Mouse (Mus musculus) heart, adult 2 months (tissue): ENCODE results near the gene Cacna2d4. TPM values are rescaled to one million over a fixed set of nuclear protein-coding genes. Genes with fewer than 3 reads are reported as not detected.

Experiments used
- DNase-seq, 2 experiments: peaks; one replicate each; pipeline ENCODE4 v3.0.0; 2021
- H3K27ac ChIP-seq: fragments of 200-600 bp; 2 replicates; pipeline ENCODE4 v1.8.1; 2022
- H3K27me3 ChIP-seq: fragments of 200-500 bp; 2 replicates; pipeline ENCODE4 v1.6.1; 2012; ENCODE audit warnings: mild to moderate bottlenecking, low read length, inconsistent platforms, mixed read lengths; ENCODE audit not compliant: control insufficient read depth, insufficient read depth
- H3K36me3 ChIP-seq: fragments of 200-500 bp; 2 replicates; pipeline ENCODE4 v1.6.1; 2012; ENCODE audit warnings: low read length, inconsistent platforms; ENCODE audit not compliant: control insufficient read depth, insufficient read depth
- H3K4me1 ChIP-seq: fragments of 200-500 bp; 2 replicates; pipeline ENCODE4 v1.6.1; 2011; ENCODE audit warnings: low read length; ENCODE audit not compliant: control insufficient read depth, insufficient read depth
- H3K4me3 ChIP-seq: fragments of 200-600 bp; 2 replicates; pipeline ENCODE4 v1.8.1; 2022
- H3K79me2 ChIP-seq: fragments of 200-500 bp; replicated peaks from 2 replicates; pipeline ENCODE4 v1.6.1; 2012; ENCODE audit warnings: mild to moderate bottlenecking, inconsistent platforms, low read length, moderate library complexity, mixed read lengths; ENCODE audit not compliant: control insufficient read depth, insufficient read depth
- H3K9ac ChIP-seq: fragments of 200-500 bp; 2 replicates; pipeline ENCODE4 v1.6.1; 2012; ENCODE audit warnings: low read depth, mild to moderate bottlenecking, control low read depth, inconsistent platforms, low read length, mixed read lengths
- CTCF ChIP-seq: fragments of 200-600 bp; IDR thresholded peaks from 2 replicates; pipeline ENCODE4 v1.8.1; 2022; ENCODE audit warnings: antibody characterized with exemption, mild to moderate bottlenecking, moderate library complexity
- EP300 ChIP-seq: fragments of 200-500 bp; IDR thresholded peaks from 2 replicates; pipeline ENCODE4 v1.6.1; 2011; ENCODE audit warnings: low read depth, low read length, control low read depth; ENCODE audit not compliant: insufficient read depth
- POLR2A ChIP-seq: fragments of 200-500 bp; IDR thresholded peaks from 2 replicates; pipeline ENCODE4 v1.6.1; 2011; ENCODE audit warnings: mild to moderate bottlenecking, low read depth, low read length, control low read depth; ENCODE audit not compliant: insufficient read depth
- WGBS: fragments of 180-500 bp; shearing (Covaris S2); methylation state at CpG from one replicate; pipeline ENCODE4 v1.1.7; 2018; 5-methylcytosine and 5-hydroxymethylcytosine counted together
- intact Hi-C: fragments of 180-260 bp; cut with DNase I; formaldehyde crosslinking; loops from one replicate; pipeline ENCODE4 v1.15.1; 2025
- polyA plus RNA-seq: library from polyadenylated mRNA; depleted of rRNA; stranded (reverse); fragments of >200 nt; gene quantifications from 2 replicates; pipeline ENCODE4 v1.2.3, GENCODE M21; 2012
- total RNA-seq, 2 experiments: library from RNA; stranded (reverse); gene quantifications; 2 replicates each; pipeline ENCODE4 v1.2.3; 2021

Cacna2d4 gene
- total and polyA plus RNA-seq, 3 experiments = 0.23 TPM; not detected in 2

DNA sequence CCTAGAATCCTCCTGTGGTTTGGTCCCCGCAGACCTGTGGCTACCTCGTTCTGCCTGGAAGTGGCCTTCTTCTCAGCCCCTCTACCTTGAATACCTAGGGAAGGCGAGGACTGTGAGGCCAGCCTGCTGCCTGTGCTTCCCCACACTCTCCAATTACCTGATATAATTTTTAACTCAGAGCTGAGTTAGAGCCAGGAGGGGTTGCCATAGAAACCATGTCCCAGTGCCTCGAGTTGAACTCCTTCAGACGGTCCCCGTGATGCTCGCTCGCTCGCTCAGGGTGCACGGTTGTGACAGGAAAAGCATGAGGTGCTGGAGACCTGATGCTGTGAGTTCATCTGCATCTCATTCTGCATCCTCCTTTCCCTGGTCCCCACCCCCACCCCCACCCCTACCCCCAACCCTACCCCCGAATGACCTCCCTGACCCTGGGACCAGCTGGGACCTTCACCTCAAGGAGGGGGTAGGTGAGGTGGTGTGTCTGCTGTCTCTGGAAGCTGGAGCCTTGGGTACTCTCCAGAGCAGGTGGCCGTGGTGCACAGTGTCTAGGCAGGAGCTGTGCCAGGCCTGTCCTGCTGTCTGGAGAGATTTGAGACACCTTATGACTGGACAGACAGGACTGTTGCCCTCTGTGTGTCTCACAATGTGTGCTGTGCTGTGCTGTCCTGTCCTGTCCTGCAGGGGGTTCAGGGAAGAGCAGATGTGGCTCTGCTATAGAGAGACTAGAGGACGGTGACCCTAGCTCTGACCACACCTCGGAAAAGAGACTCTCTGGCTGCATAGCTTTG lies 77.5 kb downstream of the Cacna2d4 start:
- no peaks in the 10 kb centered on the region for H3K4me1 ChIP-seq
- H3K27me3 ChIP-seq = no peaks in the 10 kb centered on the region
- no peak overlapping the region for H3K27ac ChIP-seq
- WGBS = 62% methylated on average over 14 of the region's 14 CpGs
- intact Hi-C loops = no loop called here
- H3K9ac ChIP-seq = no peak overlapping the region
- DNase-seq = no peak
- H3K4me3 ChIP-seq = no peak overlapping the region
- TF ChIP-seq POLR2A (no peak), CTCF (no peak), EP300 (no peak)
- no peaks in the 10 kb centered on the region for H3K79me2 ChIP-seq
- H3K36me3 ChIP-seq = no peaks in the 10 kb centered on the region

GRCm38 (mm10) chr6:119314751-119315476 lies 78.6 kb downstream of the Cacna2d4 start:
- H3K27me3 ChIP-seq = no peaks in the 10 kb centered on the region
- H3K4me1 ChIP-seq = no peaks in the 10 kb centered on the region
- TF ChIP-seq CTCF = no peak
- TF ChIP-seq EP300 = no peak
- no peak for DNase-seq
- no peaks in the 10 kb centered on the region for H3K79me2 ChIP-seq
- H3K9ac ChIP-seq = no peak overlapping the region
- H3K4me3 ChIP-seq = no peak overlapping the region
- no peaks in the 10 kb centered on the region for H3K36me3 ChIP-seq
- intact Hi-C loops = no loop called here
- no peak overlapping the region for H3K27ac ChIP-seq
- WGBS = 36% methylated on average over 7 of the region's 7 CpGs

GRCm38 (mm10) chr6:119318732-119319131 lies 82.4 kb downstream of the Cacna2d4 start:
- H3K36me3 ChIP-seq = no peaks in the 10 kb centered on the region
- H3K9ac ChIP-seq = no peak overlapping the region
- H3K79me2 ChIP-seq = no peaks in the 10 kb centered on the region
- intact Hi-C loops = no loop called here
- TF ChIP-seq EP300 = no peak
- no peak for TF ChIP-seq CTCF
- no peak for TF ChIP-seq POLR2A
- no peak for DNase-seq
- no peak overlapping the region for H3K4me3 ChIP-seq
- 82% methylated on average over 9 of the region's 9 CpGs for WGBS
- no peaks in the 10 kb centered on the region for H3K27me3 ChIP-seq
- H3K4me1 ChIP-seq = no peaks in the 10 kb centered on the region
- no peak overlapping the region for H3K27ac ChIP-seq

DNA sequence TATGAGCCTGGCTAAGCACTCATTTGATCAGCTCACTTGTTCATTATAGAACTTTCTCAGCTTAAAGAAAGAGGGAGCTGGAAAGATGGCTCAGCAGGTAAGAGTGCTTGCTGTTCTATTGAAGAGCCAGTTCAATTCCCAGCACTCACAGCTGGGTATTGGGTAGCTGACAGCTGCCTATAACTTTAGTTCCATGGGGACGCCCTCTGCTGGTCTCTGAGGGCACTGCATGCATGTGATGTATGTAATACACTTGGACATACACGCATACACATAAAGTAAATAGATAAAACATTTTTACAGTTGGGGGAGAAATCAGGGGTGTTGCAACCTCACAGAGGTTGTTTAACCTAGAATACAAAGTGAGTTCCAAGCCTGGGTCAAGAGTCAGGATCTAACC lies 83.0 kb downstream of the Cacna2d4 start:
- Histone ChIP-seq H3K27ac (no peak overlapping the region), H3K4me3 (no peak overlapping the region), H3K27me3 (no peaks in the 10 kb centered on the region), H3K9ac (no peak overlapping the region), H3K79me2 (no peaks in the 10 kb centered on the region), H3K4me1 (no peaks in the 10 kb centered on the region), H3K36me3 (no peaks in the 10 kb centered on the region)
- intact Hi-C loops = no loop called here
- 72% methylated on average over 2 of the region's 2 CpGs for WGBS
- DNase-seq = no peak
- TF ChIP-seq CTCF = peak; percentile 20
- no peak for TF ChIP-seq EP300

DNA sequence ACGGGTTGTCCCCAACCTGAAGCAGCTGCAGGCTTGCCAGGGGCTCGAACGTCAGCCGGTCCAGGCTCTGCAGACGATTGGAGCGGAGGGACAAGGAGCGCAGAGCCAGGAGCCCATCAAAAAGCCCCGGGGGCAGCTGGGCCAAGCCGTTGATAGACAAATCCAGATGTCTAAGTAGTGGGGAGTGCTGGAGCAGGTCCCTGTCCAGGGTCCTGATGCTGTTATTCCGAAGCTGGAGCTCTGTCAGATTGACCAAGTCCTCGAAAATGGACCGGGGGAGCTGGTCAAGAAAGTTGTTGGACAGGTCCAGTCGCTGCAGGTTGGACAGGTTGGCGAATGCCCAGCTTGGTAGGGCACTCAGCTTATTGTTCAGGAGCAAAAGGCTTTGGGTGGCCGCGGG lies 84.2 kb downstream of the Cacna2d4 start:
- Histone ChIP-seq H3K36me3 (no peaks in the 10 kb centered on the region), H3K4me3 (no peak overlapping the region), H3K27me3 (no peaks in the 10 kb centered on the region), H3K27ac (no peak overlapping the region), H3K4me1 (no peaks in the 10 kb centered on the region), H3K79me2 (no peaks in the 10 kb centered on the region), H3K9ac (no peak overlapping the region)
- no peak for DNase-seq
- 27% methylated on average over 16 of the region's 16 CpGs for WGBS
- TF ChIP-seq POLR2A (no peak), CTCF (no peak), EP300 (no peak)
- intact Hi-C loops = loop anchor here (5.0 kb wide), 1 partner anchor 83 kb away; the partner anchor contains the start of gene Cacna2d4

GRCm38 (mm10) chr6:119321752-119322151 lies 85.4 kb downstream of the Cacna2d4 start:
- H3K79me2 ChIP-seq = no peaks in the 10 kb centered on the region
- H3K4me3 ChIP-seq = no peak overlapping the region
- no peaks in the 10 kb centered on the region for H3K27me3 ChIP-seq
- DNase-seq = no peak
- H3K27ac ChIP-seq = no peak overlapping the region
- intact Hi-C loops = loop anchor here (5.0 kb wide), 1 partner anchor 84 kb away; the partner anchor contains the start of gene Cacna2d4
- TF ChIP-seq CTCF (no peak), POLR2A (no peak), EP300 (no peak)
- H3K36me3 ChIP-seq = no peaks in the 10 kb centered on the region
- no peak overlapping the region for H3K9ac ChIP-seq
- WGBS = 71% methylated on average over 7 of the region's 7 CpGs
- H3K4me1 ChIP-seq = no peaks in the 10 kb centered on the region
